Mouse (Mus musculus): ENCODE measurements at regions not wholly inside any gene's neighbourhood (a gene's known extent, or its start where the extent isn't known, plus 50 kb on each side); places are given as distances from the start of the nearest gene placed in this dataset.

- peak; percentile 39; the same call in 1 of the 2 replicates for ATAC-seq (ENCODE audit: insufficient number of reproducible peaks, low FRiP score, low TSS enrichment)
Observed at GRCm38 (mm10) chr8:103846382-103846976, 254.9 kb upstream of the Cdh5 start.

GRCm38 (mm10) chr8:103849785-103850184 is 251.6 kb upstream of the Cdh5 start:
- no peak for ATAC-seq (ENCODE audit: insufficient number of reproducible peaks, low FRiP score, low TSS enrichment)

DNA sequence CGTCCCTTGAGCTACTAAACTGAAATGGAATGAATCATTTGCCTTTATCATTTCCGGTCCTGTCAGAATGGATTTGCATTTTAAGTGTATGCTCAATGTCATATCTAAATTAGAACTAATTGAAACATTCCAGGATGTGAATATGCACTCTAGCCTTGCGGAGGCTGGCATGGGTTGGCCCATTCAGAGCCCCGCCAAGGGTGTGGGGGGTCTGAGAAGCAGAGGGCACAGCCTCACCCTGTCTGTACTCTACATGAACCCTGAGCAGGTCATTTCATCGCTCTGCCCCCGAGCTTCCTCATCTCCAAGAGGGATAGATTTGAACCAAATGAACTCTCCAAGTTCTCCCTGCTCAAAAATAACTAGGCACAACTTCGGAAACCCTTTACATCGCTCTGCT is 250.1 kb upstream of the Cdh5 start:
- no peak for ATAC-seq (ENCODE audit: insufficient number of reproducible peaks, low FRiP score, low TSS enrichment)

GRCm38 (mm10) chr8:103853048-103853447 is 248.4 kb upstream of the Cdh5 start:
- no peak for ATAC-seq (ENCODE audit: insufficient number of reproducible peaks, low FRiP score, low TSS enrichment)

- no peak for ATAC-seq (ENCODE audit: insufficient number of reproducible peaks, low FRiP score, low TSS enrichment)
Observed at GRCm38 (mm10) chr8:103855291-103855690, 246.1 kb upstream of the Cdh5 start.

DNA sequence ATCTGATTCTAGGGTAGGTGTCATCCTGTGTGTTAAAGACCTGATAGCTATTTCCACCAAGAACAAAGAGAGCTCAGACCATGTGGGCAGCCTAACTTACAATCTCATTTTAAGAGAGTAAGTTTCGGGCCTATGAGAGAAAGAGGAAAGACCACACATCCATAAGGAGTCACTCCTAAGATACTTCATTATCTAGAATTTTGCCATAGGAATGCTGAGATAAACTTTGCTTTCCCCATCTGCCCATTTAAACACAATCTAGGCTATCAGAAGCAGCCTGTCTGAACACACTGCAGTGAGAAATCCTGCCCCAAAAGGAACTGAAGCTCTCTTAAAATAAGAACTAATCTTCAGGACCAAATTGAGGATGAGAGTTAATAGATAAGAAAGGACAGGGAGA is 242.3 kb upstream of the Cdh5 start:
- no peak for ATAC-seq (ENCODE audit: insufficient number of reproducible peaks, low FRiP score, low TSS enrichment)

- ATAC-seq (ENCODE audit: insufficient number of reproducible peaks, low FRiP score, low TSS enrichment): peak; percentile 24; the same call in 1 of the 2 replicates
Observed at GRCm38 (mm10) chr8:103873598-103874502, 227.6 kb upstream of the Cdh5 start.

DNA sequence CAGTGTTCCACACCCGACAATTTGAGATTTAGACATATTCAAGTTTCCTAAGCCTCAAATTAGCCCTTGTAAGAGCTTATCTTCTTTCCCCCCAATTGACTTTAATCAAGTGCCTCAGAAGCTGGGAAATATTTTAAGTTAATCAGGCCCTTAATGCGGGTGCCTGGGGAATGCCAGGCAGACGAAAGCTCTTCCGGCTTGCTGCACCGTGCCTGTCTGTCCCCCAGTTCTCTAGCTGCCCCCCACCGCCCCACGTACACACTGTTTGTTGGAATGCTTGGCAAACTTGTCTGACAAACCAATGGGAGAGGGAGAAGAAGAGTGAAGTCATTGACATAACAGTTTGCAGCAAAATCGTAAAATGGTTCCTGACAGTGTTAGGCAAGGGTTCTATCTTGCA is 226.9 kb upstream of the Cdh5 start:
- ATAC-seq (ENCODE audit: insufficient number of reproducible peaks, low FRiP score, low TSS enrichment): no peak

DNA sequence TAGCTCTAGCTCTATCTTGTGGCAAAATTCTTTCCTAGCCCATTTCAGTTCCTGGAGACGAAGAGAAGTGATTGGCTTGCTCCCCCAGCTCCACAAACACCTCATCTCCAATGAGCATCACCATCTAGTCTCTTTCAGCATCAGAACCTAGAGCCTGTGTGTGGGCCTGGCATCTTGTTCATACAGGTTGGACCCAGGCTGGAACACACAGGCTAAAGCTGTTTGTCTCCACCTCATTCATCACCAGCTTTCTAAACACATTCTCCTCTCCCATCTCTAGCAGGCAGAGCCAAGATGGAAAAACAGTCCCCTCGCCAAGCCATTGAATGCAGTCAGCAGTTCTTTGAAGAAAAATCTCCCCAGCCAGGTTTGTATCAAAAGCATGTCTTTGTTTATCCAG is 221.9 kb upstream of the Cdh5 start:
- no peak for ATAC-seq (ENCODE audit: insufficient number of reproducible peaks, low FRiP score, low TSS enrichment)

GRCm38 (mm10) chr8:103880431-103881145 is 220.8 kb upstream of the Cdh5 start:
- no peak for ATAC-seq (ENCODE audit: insufficient number of reproducible peaks, low FRiP score, low TSS enrichment)

DNA sequence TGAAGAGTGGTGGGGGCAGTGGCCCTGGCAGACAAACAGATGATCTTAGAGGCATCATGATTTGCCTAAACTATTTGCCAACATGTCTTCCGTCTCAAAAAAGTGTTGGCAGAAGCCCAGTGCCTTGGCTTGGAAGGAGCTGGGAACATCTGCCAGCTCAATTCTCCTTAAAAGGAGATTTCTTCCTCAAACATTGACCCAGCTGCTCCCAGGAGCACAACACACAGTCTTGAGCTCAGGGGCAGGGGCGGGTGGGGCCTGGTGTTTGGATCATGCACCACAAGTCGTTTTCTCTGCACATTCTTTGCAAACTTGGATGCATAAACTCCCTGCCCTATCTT is 220.3 kb upstream of the Cdh5 start:
- no peak for ATAC-seq (ENCODE audit: insufficient number of reproducible peaks, low FRiP score, low TSS enrichment)

- ATAC-seq (ENCODE audit: insufficient number of reproducible peaks, low FRiP score, low TSS enrichment): no peak
Observed at GRCm38 (mm10) chr8:103884873-103885780, 216.3 kb upstream of the Cdh5 start.

GRCm38 (mm10) chr8:103894589-103894988 is 206.8 kb upstream of the Cdh5 start:
- no peak for ATAC-seq (ENCODE audit: insufficient number of reproducible peaks, low FRiP score, low TSS enrichment)

- ATAC-seq (ENCODE audit: insufficient number of reproducible peaks, low FRiP score, low TSS enrichment): no peak
Observed at GRCm38 (mm10) chr8:103895132-103895531, 206.3 kb upstream of the Cdh5 start.

GRCm38 (mm10) chr8:103897463-103897862 is 204.0 kb upstream of the Cdh5 start:
- ATAC-seq (ENCODE audit: insufficient number of reproducible peaks, low FRiP score, low TSS enrichment): no peak

DNA sequence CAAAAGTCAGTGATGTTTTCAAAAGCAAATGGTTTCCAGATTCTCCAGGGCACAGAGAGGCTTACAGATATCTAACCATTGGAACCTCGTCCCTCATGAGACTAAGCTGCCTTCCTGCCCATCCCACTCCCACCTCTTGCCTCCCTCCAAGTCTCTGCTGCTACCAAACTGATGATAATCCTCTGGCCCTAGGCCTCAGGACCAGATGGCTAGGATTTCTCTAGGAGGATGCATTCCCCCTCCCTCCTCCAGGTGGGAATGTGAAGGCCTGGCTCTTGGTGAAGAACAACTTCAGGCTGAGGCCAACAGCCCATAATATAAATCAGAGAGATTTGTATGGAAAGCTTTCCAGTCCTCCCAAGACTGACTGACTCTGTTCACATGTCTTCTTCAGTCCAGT is 198.9 kb upstream of the Cdh5 start:
- ATAC-seq (ENCODE audit: insufficient number of reproducible peaks, low FRiP score, low TSS enrichment): no peak

DNA sequence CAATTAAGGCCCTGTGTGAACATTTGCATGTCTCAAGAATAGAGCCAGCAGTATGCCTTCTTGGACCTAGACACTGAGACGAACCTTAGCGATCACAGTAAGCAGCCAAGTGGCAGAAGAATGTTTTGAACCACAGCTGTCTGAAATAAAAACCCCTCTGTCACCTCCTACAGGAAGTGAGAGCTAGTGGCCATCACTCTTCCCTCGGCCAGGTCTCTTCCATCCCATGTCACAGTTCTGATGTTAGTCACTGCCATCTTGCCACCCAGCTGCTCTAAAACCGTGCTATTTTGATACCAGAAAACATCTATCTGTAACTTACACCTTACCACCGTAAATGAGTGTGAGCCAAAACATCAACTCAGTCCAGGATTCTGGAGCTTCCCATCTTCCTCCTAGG is 197.8 kb upstream of the Cdh5 start:
- ATAC-seq (ENCODE audit: insufficient number of reproducible peaks, low FRiP score, low TSS enrichment): no peak

DNA sequence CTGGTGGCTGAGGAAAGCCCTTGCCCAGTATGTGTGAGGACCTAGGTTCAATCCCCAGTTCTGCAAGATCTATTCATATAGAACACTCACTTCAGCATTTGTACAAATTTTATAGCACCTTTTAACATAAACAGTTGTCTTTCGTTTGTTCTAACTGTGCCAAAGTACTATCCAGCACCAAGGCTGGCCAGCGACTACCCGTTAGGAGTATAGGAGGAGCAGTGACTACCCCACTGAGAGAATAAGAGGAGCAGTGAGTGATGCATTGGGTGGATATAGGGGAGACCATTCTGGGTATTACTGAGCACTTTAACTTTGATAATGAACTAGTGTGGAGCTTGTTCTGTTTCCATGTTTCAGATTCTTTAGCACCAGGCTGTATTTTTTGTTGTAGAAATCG is 193.8 kb upstream of the Cdh5 start:
- ATAC-seq (ENCODE audit: insufficient number of reproducible peaks, low FRiP score, low TSS enrichment): no peak

GRCm38 (mm10) chr8:103911287-103912015 is 190.0 kb upstream of the Cdh5 start:
- no peak for ATAC-seq (ENCODE audit: insufficient number of reproducible peaks, low FRiP score, low TSS enrichment)

Measured in cerebellum, adult (tissue).